Mouse (Mus musculus) myocyte (in vitro differentiated cells): Measurements from ENCODE around the gene Gm49510. TPM values are rescaled to one million over a fixed set of nuclear protein-coding genes. Genes with fewer than 3 reads are reported as not detected.

Experiments used
- H3K27me3 ChIP-seq: one replicate; pipeline ENCODE4 v1.6.1; 2011; ENCODE audit not compliant: control insufficient read depth, insufficient read depth, insufficient read length
- H3K36me3 ChIP-seq: one replicate; pipeline ENCODE4 v1.6.1; 2011; ENCODE audit not compliant: control insufficient read depth, insufficient read depth
- H3K4me2 ChIP-seq: one replicate; pipeline ENCODE4 v1.6.1; 2011; ENCODE audit warnings: low read depth, control low read depth
- H3K4me3 ChIP-seq: one replicate; pipeline ENCODE4 v1.5.1; 2011; ENCODE audit warnings: mild to moderate bottlenecking, control low read depth, moderate library complexity
- H3K79me2 ChIP-seq: one replicate; pipeline ENCODE4 v1.6.1; 2011; ENCODE audit not compliant: control insufficient read depth, insufficient read depth
- H3ac ChIP-seq: one replicate; pipeline ENCODE4 v1.6.1; 2011; ENCODE audit not compliant: control insufficient read depth, insufficient read length
- CEBPB ChIP-seq: IDR thresholded peaks from 2 replicates; pipeline ENCODE4 v1.6.1; 2011; ENCODE audit warnings: mild to moderate bottlenecking, moderate library complexity; ENCODE audit not compliant: poor library complexity, insufficient read depth, severe bottlenecking
- E2F4 ChIP-seq: IDR thresholded peaks from one replicate; pipeline ENCODE4 v1.6.1; 2011; ENCODE audit warnings: mild to moderate bottlenecking, control low read depth, moderate library complexity; ENCODE audit not compliant: insufficient read depth
- MAX ChIP-seq: IDR thresholded peaks from one replicate; pipeline ENCODE4 v1.6.1; 2011; ENCODE audit warnings: low read depth, mild to moderate bottlenecking, control low read depth
- MYOD1 ChIP-seq, 3 experiments: IDR thresholded peaks; one replicate each; pipeline ENCODE4 v1.6.1; 2011; ENCODE audit warnings: control low read depth in 2 of 3, low read depth in 2 of 3, mild to moderate bottlenecking in 2 of 3, moderate library complexity in 1 of 3; ENCODE audit not compliant: insufficient read length in 2 of 3, control insufficient read depth in 1 of 3
- MYOG ChIP-seq, 3 experiments: IDR thresholded peaks; one replicate each; pipeline ENCODE4 v1.6.1; 2011; ENCODE audit warnings: control low read depth in 2 of 3, low read depth in 2 of 3, mild to moderate bottlenecking in 2 of 3; ENCODE audit not compliant: insufficient read length in 2 of 3, control insufficient read depth in 1 of 3, insufficient read depth in 1 of 3
- POLR2A ChIP-seq: IDR thresholded peaks from one replicate; pipeline ENCODE4 v1.6.1; 2011; ENCODE audit warnings: low read depth, mild to moderate bottlenecking, control low read depth, moderate library complexity; ENCODE audit not compliant: insufficient read length
- POLR2AphosphoS2 ChIP-seq: IDR thresholded peaks from one replicate; pipeline ENCODE4 v1.6.1; 2011; ENCODE audit warnings: low read depth, control low read depth; ENCODE audit not compliant: insufficient read length
- REST ChIP-seq: IDR thresholded peaks from one replicate; pipeline ENCODE4 v1.6.1; 2011; ENCODE audit warnings: mild to moderate bottlenecking, control low read depth, moderate library complexity; ENCODE audit not compliant: insufficient read depth, insufficient read length
- SRF ChIP-seq: IDR thresholded peaks from one replicate; pipeline ENCODE4 v1.6.1; 2011; ENCODE audit warnings: low read depth; ENCODE audit not compliant: control insufficient read depth, insufficient read length
- TCF12 ChIP-seq: IDR thresholded peaks from one replicate; pipeline ENCODE4 v1.6.1; 2011; ENCODE audit warnings: mild to moderate bottlenecking, control low read depth; ENCODE audit not compliant: poor library complexity, insufficient read depth, severe bottlenecking
- TCF3 ChIP-seq: IDR thresholded peaks from one replicate; pipeline ENCODE4 v1.6.1; 2011; ENCODE audit warnings: low read depth, control low read depth; ENCODE audit not compliant: insufficient read length
- USF1 ChIP-seq: IDR thresholded peaks from one replicate; pipeline ENCODE4 v1.6.1; 2011; ENCODE audit warnings: low read depth, mild to moderate bottlenecking, control low read depth, moderate library complexity
- polyA plus RNA-seq: library from polyadenylated mRNA; unstranded; fragments of >200 nt; fragmentation: generic; extraction: Trizol; gene quantifications from one replicate; pipeline ENCODE4 v1.2.1, GENCODE M21; 2012; ENCODE audit warnings: missing spikeins

Gene Gm49510
- polyA plus RNA-seq, 1 experiment = 0.04 TPM

GRCm38 (mm10) chr15:78908399-78908798, 8.9 kb downstream of the Gm49510 start:
- no peaks in the 10 kb centered on the region for H3K79me2 ChIP-seq
- H3K4me2 ChIP-seq = no peak overlapping the region
- H3K27me3 ChIP-seq = no peaks in the 10 kb centered on the region
- H3K36me3 ChIP-seq = peaks cover 13% of the 10 kb centered on the region
- H3K4me3 ChIP-seq = no peak overlapping the region
- no peak for TF ChIP-seq REST
- no peak for TF ChIP-seq MYOG (IDR thresholded peaks at IDR 0.05; ENCODE audit: control insufficient read depth in 1 of 3, insufficient read depth in 1 of 3, insufficient read length in 2 of 3, low read depth in 2 of 3)
- no peak for TF ChIP-seq E2F4
- no peak for TF ChIP-seq CEBPB
- no peak for TF ChIP-seq MAX
- TF ChIP-seq TCF12 = no peak
- TF ChIP-seq SRF = no peak
- TF ChIP-seq MYOD1 (IDR thresholded peaks at IDR 0.05; ENCODE audit: control insufficient read depth in 1 of 3, insufficient read length in 2 of 3, low read depth in 2 of 3) = no peak
- TF ChIP-seq POLR2A = no peak
- no peak for TF ChIP-seq USF1
- TF ChIP-seq POLR2AphosphoS2 = no peak
- no peak overlapping the region for H3ac ChIP-seq

DNA sequence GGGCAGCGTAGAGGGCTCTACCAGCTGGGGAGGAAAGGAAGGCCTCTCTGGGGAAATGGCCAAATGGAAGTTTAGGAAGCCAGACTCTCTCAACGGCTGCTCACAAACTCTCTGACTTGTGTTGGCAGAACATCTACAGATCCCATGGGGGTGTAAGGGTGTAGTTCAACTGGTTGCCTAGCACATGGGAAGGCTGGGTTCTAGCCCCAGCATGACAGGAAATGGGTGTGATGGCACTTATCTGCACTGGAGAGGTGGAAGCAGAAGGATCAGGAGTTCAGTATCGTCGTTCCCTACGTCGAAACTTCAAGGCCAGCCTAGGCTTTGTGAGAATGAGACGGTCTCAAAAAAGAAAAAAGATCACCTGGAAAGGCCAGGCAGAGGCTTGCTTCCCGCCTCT, 9.5 kb downstream of the Gm49510 start:
- no peak for TF ChIP-seq MAX
- no peak for TF ChIP-seq POLR2AphosphoS2
- TF ChIP-seq MYOG (IDR thresholded peaks at IDR 0.05; ENCODE audit: control insufficient read depth in 1 of 3, insufficient read depth in 1 of 3, insufficient read length in 2 of 3, low read depth in 2 of 3) = no peak
- TF ChIP-seq REST = no peak
- no peak for TF ChIP-seq TCF12
- TF ChIP-seq E2F4 = no peak
- no peak for TF ChIP-seq POLR2A
- no peak for TF ChIP-seq MYOD1 (IDR thresholded peaks at IDR 0.05; ENCODE audit: control insufficient read depth in 1 of 3, insufficient read length in 2 of 3, low read depth in 2 of 3)
- TF ChIP-seq USF1 = no peak
- no peak for TF ChIP-seq SRF
- TF ChIP-seq CEBPB = no peak
- H3K36me3 ChIP-seq = peaks cover 13% of the 10 kb centered on the region
- no peaks in the 10 kb centered on the region for H3K27me3 ChIP-seq
- H3ac ChIP-seq = no peak overlapping the region
- H3K79me2 ChIP-seq = no peaks in the 10 kb centered on the region
- H3K4me3 ChIP-seq = no peak overlapping the region
- H3K4me2 ChIP-seq = no peak overlapping the region

DNA sequence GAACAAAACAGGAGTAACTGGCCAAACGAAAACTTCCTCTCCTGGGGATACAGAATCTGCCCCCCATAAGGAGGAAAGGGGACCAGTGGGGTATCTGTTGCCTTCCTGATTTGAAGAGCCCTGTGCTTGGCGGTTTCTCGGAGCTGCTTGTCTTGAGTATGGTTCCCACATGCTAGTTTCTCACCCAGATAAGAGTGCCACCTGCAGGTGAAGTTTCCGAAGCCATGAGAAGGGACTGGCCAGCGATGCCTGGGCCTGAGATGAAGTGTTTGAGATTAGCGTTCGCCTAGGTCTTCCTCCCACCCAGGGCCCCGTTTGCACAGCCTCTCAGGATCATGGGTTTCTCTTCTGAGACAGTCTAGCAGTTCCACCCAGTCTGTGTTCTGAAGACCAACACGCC, 12.6 kb downstream of the Gm49510 start:
- Histone ChIP-seq H3K36me3 (no peaks in the 10 kb centered on the region), H3K79me2 (peaks cover 14% of the 10 kb centered on the region), H3K4me2 (no peak overlapping the region), H3K27me3 (no peaks in the 10 kb centered on the region), H3K4me3 (no peak overlapping the region), H3ac (no peak overlapping the region)
- TF ChIP-seq CEBPB = no peak
- TF ChIP-seq POLR2AphosphoS2 = no peak
- no peak for TF ChIP-seq MAX
- TF ChIP-seq USF1 = no peak
- no peak for TF ChIP-seq REST
- TF ChIP-seq E2F4 = no peak
- no peak for TF ChIP-seq POLR2A
- TF ChIP-seq MYOD1 (IDR thresholded peaks at IDR 0.05; ENCODE audit: control insufficient read depth in 1 of 3, insufficient read length in 2 of 3, low read depth in 2 of 3) = no peak
- no peak for TF ChIP-seq MYOG (IDR thresholded peaks at IDR 0.05; ENCODE audit: control insufficient read depth in 1 of 3, insufficient read depth in 1 of 3, insufficient read length in 2 of 3, low read depth in 2 of 3)

GRCm38 (mm10) chr15:78913632-78914090, 14.2 kb downstream of the Gm49510 start, which contains the start of gene Pdxp:
TSS of gene Pdxp (plus strand) at chr15:78913919.
- TF ChIP-seq USF1 (no peak), SRF (no peak), TCF3 (no peak), MYOG (IDR thresholded peaks at IDR 0.05; ENCODE audit: control insufficient read depth in 1 of 3, insufficient read depth in 1 of 3, insufficient read length in 2 of 3, low read depth in 2 of 3) (peak in 2 of 3 experiments; percentile 21 to 63), MYOD1 (IDR thresholded peaks at IDR 0.05; ENCODE audit: control insufficient read depth in 1 of 3, insufficient read length in 2 of 3, low read depth in 2 of 3) (peak in 1 of 3 experiments; percentile 53), POLR2AphosphoS2 (peak; percentile 98), TCF12 (no peak), REST (no peak), CEBPB (no peak), POLR2A (peak; percentile 99), MAX (peak; percentile 41), E2F4 (peak; percentile 74)
- Histone ChIP-seq H3K4me3 (peak within 1 kb of the TSS; percentile 22), H3K36me3 (no peaks in the 10 kb centered on the region), H3K27me3 (no peaks in the 10 kb centered on the region), H3K79me2 (peaks cover 14% of the 10 kb centered on the region), H3K4me2 (peak within 1 kb of the TSS; percentile 89), H3ac (peak within 1 kb of the TSS; percentile 43)
